Mouse (Mus musculus) neural tube, embryonic 13.5 days (tissue): ENCODE measurements around the gene Naa38. TPM values are rescaled to one million over a fixed set of nuclear protein-coding genes. Genes with fewer than 3 reads are reported as not detected.

ENCODE experiments used
- ATAC-seq: fragments of 200-750 bp; cut with Nextera tagmentation; 2 replicates; pipeline ENCODE4 v1.8.0; 2017; ENCODE audit warnings: low read depth, mild to moderate bottlenecking, moderate TSS enrichment, moderate library complexity
- H3K27ac ChIP-seq: fragments of 300-500 bp; sonication (generic); replicated peaks from 2 replicates; pipeline ENCODE4 v1.5.1; 2015; ENCODE audit warnings: moderate library complexity, mild to moderate bottlenecking, inconsistent platforms
- H3K27me3 ChIP-seq: fragments of 300-500 bp; sonication (generic); 2 replicates; pipeline ENCODE4 v1.6.1; 2015; ENCODE audit warnings: mild to moderate bottlenecking, inconsistent platforms
- H3K36me3 ChIP-seq: fragments of 300-500 bp; sonication (generic); 2 replicates; pipeline ENCODE4 v1.6.1; 2015; ENCODE audit warnings: mild to moderate bottlenecking, inconsistent platforms
- H3K4me1 ChIP-seq: fragments of 300-500 bp; sonication (generic); replicated peaks from 2 replicates; pipeline ENCODE4 v1.6.1; 2015; ENCODE audit warnings: inconsistent platforms
- H3K4me2 ChIP-seq: fragments of 300-500 bp; sonication (generic); 2 replicates; pipeline ENCODE4 v1.6.1; 2015; ENCODE audit warnings: inconsistent platforms, mild to moderate bottlenecking, moderate library complexity
- H3K4me3 ChIP-seq: fragments of 300-500 bp; sonication (generic); 2 replicates; pipeline ENCODE4 v1.5.1; 2015; ENCODE audit warnings: mild to moderate bottlenecking, inconsistent platforms
- H3K9ac ChIP-seq: fragments of 300-500 bp; sonication (generic); 2 replicates; pipeline ENCODE4 v1.6.1; 2015; ENCODE audit warnings: moderate library complexity, mild to moderate bottlenecking, inconsistent platforms
- H3K9me3 ChIP-seq: fragments of 300-500 bp; sonication (generic); 2 replicates; pipeline ENCODE4 v1.6.1; 2016; ENCODE audit warnings: inconsistent platforms
- whole genome bisulfite sequencing: fragments of 180-500 bp; shearing (Covaris S2); methylation state at CpG from one replicate; pipeline ENCODE4 v1.1.7; 2015; 5-methylcytosine and 5-hydroxymethylcytosine counted together
- polyA plus RNA-seq: library from polyadenylated mRNA; unstranded; fragments of >200 nt; fragmentation: Nextera tagmentation; extraction: Ambion mirVana; gene quantifications from 2 replicates; pipeline ENCODE4 v1.2.1, GENCODE M21; 2015

Naa38 gene
- polyA plus RNA-seq, 1 experiment from 2014 or later, result 117 TPM

GRCm38 (mm10) chr11:69405397-69406200 lies 10.3 kb downstream of the Naa38 start:
- H3K36me3 ChIP-seq, result peaks cover 75% of the 10 kb centered on the region
- no peak overlapping the region for H3K9ac ChIP-seq
- no peak overlapping the region for H3K4me2 ChIP-seq
- ATAC-seq, result no peak
- no peaks in the 10 kb centered on the region for H3K9me3 ChIP-seq
- no peak overlapping the region for H3K27ac ChIP-seq
- H3K27me3 ChIP-seq, result peaks cover 5% of the 10 kb centered on the region
- H3K4me3 ChIP-seq, result no peak overlapping the region
- peaks cover 38% of the 10 kb centered on the region for H3K4me1 ChIP-seq
- 89% methylated on average over 24 of the region's 24 CpGs for WGBS

- Histone ChIP-seq H3K4me2 (no peak overlapping the region), H3K36me3 (peaks cover 68% of the 10 kb centered on the region), H3K4me1 (peaks cover 37% of the 10 kb centered on the region), H3K4me3 (no peak overlapping the region), H3K9me3 (no peaks in the 10 kb centered on the region), H3K27ac (no peak overlapping the region), H3K9ac (no peak overlapping the region), H3K27me3 (no peaks in the 10 kb centered on the region)
- ATAC-seq, result no peak
- 89% methylated on average over 19 of the region's 19 CpGs for WGBS
These were observed 11.0 kb downstream of the Naa38 start for GRCm38 (mm10) chr11:69406282-69406681.

- Histone ChIP-seq H3K36me3 (peaks cover 66% of the 10 kb centered on the region), H3K4me3 (no peak overlapping the region), H3K9me3 (no peaks in the 10 kb centered on the region), H3K4me1 (peaks cover 40% of the 10 kb centered on the region), H3K9ac (peak overlapping the region; percentile 100; the same call in 1 of the 2 replicates), H3K27me3 (no peaks in the 10 kb centered on the region), H3K27ac (no peak overlapping the region), H3K4me2 (no peak overlapping the region)
- 88% methylated on average over 16 of the region's 16 CpGs for WGBS
- ATAC-seq, result no peak
These were observed 11.8 kb downstream of the Naa38 start for GRCm38 (mm10) chr11:69406867-69407723.

- peak overlapping the region; percentile 90 for H3K4me3 ChIP-seq
- peaks cover 65% of the 10 kb centered on the region for H3K36me3 ChIP-seq
- peaks cover 46% of the 10 kb centered on the region for H3K4me1 ChIP-seq
- no peak for ATAC-seq
- no peaks in the 10 kb centered on the region for H3K27me3 ChIP-seq
- H3K9ac ChIP-seq, result peak overlapping the region; percentile 100
- no peak overlapping the region for H3K27ac ChIP-seq
- 91% methylated on average over 4 of the region's 4 CpGs for WGBS
- H3K4me2 ChIP-seq, result peak overlapping the region; percentile 96
- no peaks in the 10 kb centered on the region for H3K9me3 ChIP-seq
These were observed 12.4 kb downstream of the Naa38 start for GRCm38 (mm10) chr11:69407724-69408004.

GRCm38 (mm10) chr11:69408541-69409377 lies 13.5 kb downstream of the Naa38 start:
- ATAC-seq, result peak; percentile 55
- Histone ChIP-seq H3K4me1 (peaks cover 56% of the 10 kb centered on the region), H3K4me2 (peak overlapping the region; percentile 96), H3K4me3 (peak overlapping the region; percentile 90), H3K9ac (peak overlapping the region; percentile 100), H3K27ac (peak overlapping the region; percentile 100), H3K9me3 (no peaks in the 10 kb centered on the region), H3K36me3 (peaks cover 62% of the 10 kb centered on the region), H3K27me3 (no peaks in the 10 kb centered on the region)
- under 1% methylated on average over 33 of the region's 33 CpGs for WGBS

- H3K9me3 ChIP-seq, result no peaks in the 10 kb centered on the region
- H3K36me3 ChIP-seq, result peaks cover 55% of the 10 kb centered on the region
- peak overlapping the region; percentile 90 for H3K4me3 ChIP-seq
- WGBS, result under 1% methylated on average over 46 of the region's 46 CpGs
- peak overlapping the region; percentile 100 for H3K27ac ChIP-seq
- peaks cover 64% of the 10 kb centered on the region for H3K4me1 ChIP-seq
- peak overlapping the region; percentile 96 for H3K4me2 ChIP-seq
- ATAC-seq, result peak; percentile 29
- H3K9ac ChIP-seq, result peak overlapping the region; percentile 100
- H3K27me3 ChIP-seq, result no peaks in the 10 kb centered on the region
These were observed 14.2 kb downstream of the Naa38 start for GRCm38 (mm10) chr11:69409378-69410044.

- Histone ChIP-seq H3K4me3 (peak overlapping the region; percentile 90), H3K27me3 (no peaks in the 10 kb centered on the region), H3K9me3 (no peaks in the 10 kb centered on the region), H3K27ac (peak overlapping the region; percentile 100), H3K9ac (peak overlapping the region; percentile 100), H3K4me2 (peak overlapping the region; percentile 96), H3K36me3 (peaks cover 50% of the 10 kb centered on the region), H3K4me1 (peaks cover 69% of the 10 kb centered on the region)
- WGBS, result under 1% methylated on average over 18 of the region's 18 CpGs
- ATAC-seq, result no peak
These were observed 14.7 kb downstream of the Naa38 start for GRCm38 (mm10) chr11:69410045-69410309.

- no peaks in the 10 kb centered on the region for H3K9me3 ChIP-seq
- H3K9ac ChIP-seq, result peak overlapping the region; percentile 100
- H3K27me3 ChIP-seq, result no peaks in the 10 kb centered on the region
- WGBS, result under 1% methylated on average over 41 of the region's 41 CpGs
- H3K4me3 ChIP-seq, result peak overlapping the region; percentile 90
- peaks cover 71% of the 10 kb centered on the region for H3K4me1 ChIP-seq
- peaks cover 45% of the 10 kb centered on the region for H3K36me3 ChIP-seq
- peak overlapping the region; percentile 100 for H3K27ac ChIP-seq
- peak overlapping the region; percentile 96 for H3K4me2 ChIP-seq
- ATAC-seq, result peak; percentile 8
These were observed 15.2 kb downstream of the Naa38 start for GRCm38 (mm10) chr11:69410310-69411072.

- Histone ChIP-seq H3K4me3 (peak overlapping the region; percentile 90), H3K36me3 (peaks cover 39% of the 10 kb centered on the region), H3K4me1 (peaks cover 71% of the 10 kb centered on the region), H3K9me3 (no peaks in the 10 kb centered on the region), H3K4me2 (peak overlapping the region; percentile 96), H3K27me3 (no peaks in the 10 kb centered on the region), H3K27ac (peak overlapping the region; percentile 100), H3K9ac (peak overlapping the region; percentile 100)
- under 1% methylated on average over 26 of the region's 26 CpGs for WGBS
- ATAC-seq, result peak; percentile 42
These were observed 15.8 kb downstream of the Naa38 start for GRCm38 (mm10) chr11:69411073-69411535.

- Histone ChIP-seq H3K27me3 (no peaks in the 10 kb centered on the region), H3K4me2 (peak overlapping the region; percentile 96), H3K36me3 (peaks cover 33% of the 10 kb centered on the region), H3K27ac (peak overlapping the region; percentile 100), H3K4me1 (peaks cover 74% of the 10 kb centered on the region), H3K4me3 (peak overlapping the region; percentile 90), H3K9ac (peak overlapping the region; percentile 100), H3K9me3 (no peaks in the 10 kb centered on the region)
- under 1% methylated on average over 38 of the region's 39 CpGs for WGBS
- ATAC-seq, result no peak
These were observed 16.4 kb downstream of the Naa38 start for GRCm38 (mm10) chr11:69411538-69412203.
